Mouse (Mus musculus): ENCODE measurements around the gene Dip2b. TPM values are rescaled to one million over a fixed set of nuclear protein-coding genes. Genes with fewer than 3 reads are reported as not detected.
A peak's percentile ranks its signal among the peaks of the same experiment; 100 is the strongest.

Dip2b gene
- total and polyA plus RNA-seq, 2 experiments, result 2.0 to 3.1 TPM

- TF ChIP-seq CTCF (IDR thresholded peaks at IDR 0.05; ENCODE audit: low read depth, low read length) (no peak), POLR2A (IDR thresholded peaks at IDR 0.05; ENCODE audit: extremely low read depth, insufficient read depth, low read length) (peak; percentile 87)
- Histone ChIP-seq H3K4me1 (ENCODE audit: control insufficient read depth, insufficient read depth, low read length) (peaks cover 17% of the 10 kb centered on the region; the same call in 1 of the 2 replicates), H3K27ac (replicated peaks; ENCODE audit: insufficient read depth, low read depth, low read length) (peak within 1 kb of the TSS; percentile 99), H3K4me3 (ENCODE audit: insufficient read depth, low read depth, low read length) (peak within 1 kb of the TSS; percentile 90), H3K79me2 (ENCODE audit: control insufficient read depth, insufficient read depth, low read length) (peaks cover 30% of the 10 kb centered on the region), H3K36me3 (ENCODE audit: control insufficient read depth, insufficient read depth, low read length) (peaks cover under 1% of the 10 kb centered on the region; the same call in 1 of the 2 replicates), H3K27me3 (ENCODE audit: control insufficient read depth, insufficient read depth, low read length) (no peaks in the 10 kb centered on the region), H3K9ac (ENCODE audit: low read depth, low read length) (peak within 1 kb of the TSS; percentile 98)
- no peak for DNase-seq (ENCODE audit: extremely low read depth, low read depth, low spot score)
- 2% methylated on average over 100 of the region's 133 CpGs for WGBS
These were observed 189.4 kb downstream of the Dip2b start, which contains the start of gene Atf1 for GRCm38 (mm10) chr15:100227663-100228534. Gene Atf1 (plus strand): TSS chr15:100227819.

DNA sequence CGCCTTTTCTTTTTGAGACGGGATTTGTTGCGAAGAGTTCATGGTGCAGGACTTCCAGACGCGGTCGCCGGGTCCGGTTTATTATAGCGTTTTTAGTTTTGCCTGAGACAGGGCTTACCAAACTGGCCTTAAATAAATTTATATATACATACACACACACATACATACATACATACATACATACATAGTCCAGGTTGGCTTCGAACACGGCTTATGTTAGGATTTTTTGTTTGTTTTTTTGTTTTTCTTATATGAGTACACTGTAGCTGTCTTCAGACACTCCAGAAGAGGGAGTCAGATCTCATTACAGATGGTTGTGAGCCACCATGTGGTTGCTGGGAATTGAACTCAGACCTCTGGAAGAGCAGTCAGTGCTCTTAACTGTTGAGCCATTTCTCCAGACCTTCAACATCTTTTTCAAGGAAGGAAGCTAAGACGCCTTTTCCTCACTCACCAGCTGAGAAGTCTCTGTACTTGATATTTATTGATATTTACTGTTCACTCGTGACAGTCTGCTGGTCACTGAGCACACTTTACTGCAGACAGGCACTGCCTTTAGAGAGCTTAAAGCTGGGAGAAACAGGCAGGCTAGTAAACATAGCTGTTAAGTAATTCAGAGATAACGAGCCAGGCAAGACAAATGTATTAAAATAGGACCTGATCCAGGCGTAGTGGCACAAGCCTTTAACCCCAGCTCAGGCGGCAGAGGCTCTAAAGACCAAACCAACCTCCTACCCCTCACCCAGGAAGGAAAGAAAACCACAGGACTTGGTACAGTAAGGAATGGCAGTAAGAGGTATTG lies 190.3 kb downstream of the Dip2b start:
- no peak for TF ChIP-seq CTCF (IDR thresholded peaks at IDR 0.05; ENCODE audit: low read depth, low read length)
- no peak for TF ChIP-seq POLR2A (IDR thresholded peaks at IDR 0.05; ENCODE audit: extremely low read depth, insufficient read depth, low read length)
- H3K27ac ChIP-seq (replicated peaks; ENCODE audit: insufficient read depth, low read depth, low read length), result peak overlapping the region; percentile 98
- peaks cover 30% of the 10 kb centered on the region for H3K79me2 ChIP-seq (ENCODE audit: control insufficient read depth, insufficient read depth, low read length)
- H3K4me3 ChIP-seq (ENCODE audit: insufficient read depth, low read depth, low read length), result peak overlapping the region; percentile 90
- peaks cover 17% of the 10 kb centered on the region; the same call in 1 of the 2 replicates for H3K4me1 ChIP-seq (ENCODE audit: control insufficient read depth, insufficient read depth, low read length)
- peaks cover 8% of the 10 kb centered on the region; the same call in 1 of the 2 replicates for H3K36me3 ChIP-seq (ENCODE audit: control insufficient read depth, insufficient read depth, low read length)
- H3K9ac ChIP-seq (ENCODE audit: low read depth, low read length), result peak overlapping the region; percentile 96
- peak; percentile 68 for DNase-seq (ENCODE audit: extremely low read depth, low read depth, low spot score)
- no peaks in the 10 kb centered on the region for H3K27me3 ChIP-seq (ENCODE audit: control insufficient read depth, insufficient read depth, low read length)
- 4% methylated on average over 16 of the region's 16 CpGs for WGBS

GRCm38 (mm10) chr15:100230655-100231054 lies 192.2 kb downstream of the Dip2b start:
- H3K79me2 ChIP-seq (ENCODE audit: control insufficient read depth, insufficient read depth, low read length), result peaks cover 39% of the 10 kb centered on the region
- H3K36me3 ChIP-seq (ENCODE audit: control insufficient read depth, insufficient read depth, low read length), result peaks cover 20% of the 10 kb centered on the region
- H3K4me1 ChIP-seq (ENCODE audit: control insufficient read depth, insufficient read depth, low read length), result peaks cover 17% of the 10 kb centered on the region; the same call in 1 of the 2 replicates
- DNase-seq (ENCODE audit: extremely low read depth, low read depth, low spot score), result peak; percentile 18
- H3K9ac ChIP-seq (ENCODE audit: low read depth, low read length), result no peak overlapping the region
- H3K4me3 ChIP-seq (ENCODE audit: insufficient read depth, low read depth, low read length), result no peak overlapping the region
- WGBS, result 22% methylated on average over 1 of the region's 1 CpGs
- TF ChIP-seq CTCF (IDR thresholded peaks at IDR 0.05; ENCODE audit: low read depth, low read length) (0 out of 2 replicates have a peak, but pooled peaks have one; percentile 6), POLR2A (IDR thresholded peaks at IDR 0.05; ENCODE audit: extremely low read depth, insufficient read depth, low read length) (no peak)
- H3K27me3 ChIP-seq (ENCODE audit: control insufficient read depth, insufficient read depth, low read length), result no peaks in the 10 kb centered on the region
- no peak overlapping the region for H3K27ac ChIP-seq (replicated peaks; ENCODE audit: insufficient read depth, low read depth, low read length)

- WGBS, result 24% methylated on average over 14 of the region's 14 CpGs
- DNase-seq (ENCODE audit: extremely low read depth, low read depth, low spot score), result peak; percentile 74
- Histone ChIP-seq H3K27ac (replicated peaks; ENCODE audit: insufficient read depth, low read depth, low read length) (peak overlapping the region; percentile 46), H3K4me1 (ENCODE audit: control insufficient read depth, insufficient read depth, low read length) (peaks cover 13% of the 10 kb centered on the region; the same call in 1 of the 2 replicates), H3K79me2 (ENCODE audit: control insufficient read depth, insufficient read depth, low read length) (peaks cover 42% of the 10 kb centered on the region), H3K9ac (ENCODE audit: low read depth, low read length) (no peak overlapping the region), H3K27me3 (ENCODE audit: control insufficient read depth, insufficient read depth, low read length) (no peaks in the 10 kb centered on the region), H3K4me3 (ENCODE audit: insufficient read depth, low read depth, low read length) (no peak overlapping the region), H3K36me3 (ENCODE audit: control insufficient read depth, insufficient read depth, low read length) (peaks cover 27% of the 10 kb centered on the region)
- no peak for TF ChIP-seq CTCF (IDR thresholded peaks at IDR 0.05; ENCODE audit: low read depth, low read length)
- TF ChIP-seq POLR2A (IDR thresholded peaks at IDR 0.05; ENCODE audit: extremely low read depth, insufficient read depth, low read length), result no peak
These were observed 193.4 kb downstream of the Dip2b start for GRCm38 (mm10) chr15:100231616-100232525.
